Mouse (Mus musculus): ENCODE measurements around the gene Samd10. TPM values are rescaled to one million over a fixed set of nuclear protein-coding genes. Genes with fewer than 3 reads are reported as not detected.

The Samd10 gene
- total RNA-seq (2018; cell fraction: chromatin; rRNA removed), result 1 to 10 TPM in 19 of 26 experiments, under 1 TPM in 3, not detected in 4; 0.37 to 8.2 (median 1.9) TPM
- 1 to 10 TPM; 2.0 to 5.1 (median 4.0) TPM for total RNA-seq (2018; cell fraction: cytosol; rRNA removed)
- 1 to 10 TPM in 21 of 26 experiments, under 1 TPM in 5; 0.30 to 6.7 (median 2.1) TPM for total RNA-seq (2018; cell fraction: nucleus; rRNA removed)
- 2.1 to 3.8 TPM (median 2.8 TPM) in 3 replicates for polyA plus RNA-seq (2018)

- H3K36me3 ChIP-seq (ENCODE audit: inconsistent target), result no peaks in the 10 kb centered on the region
- H3K79me2 ChIP-seq (ENCODE audit: inconsistent target), result peaks cover 25% of the 10 kb centered on the region
- peak within 1 kb of the TSS; percentile 17; the same call in 1 of the 2 replicates for H3K27ac ChIP-seq
- H3K4me3 ChIP-seq (ENCODE audit: inconsistent target), result peak within 1 kb of the TSS; percentile 35
- WGBS (ENCODE audit: missing documents), result 1% methylated on average over 71 of the region's 71 CpGs
Observed at GRCm38 (mm10) chr2:181598454-181599351, at the start of gene Samd10. Samd10 (minus strand) TSS chr2:181599212.

GRCm38 (mm10) chr2:181646626-181647472 is 47.8 kb upstream of the Samd10 start:
- no peaks in the 10 kb centered on the region for H3K79me2 ChIP-seq (ENCODE audit: inconsistent target)
- no peak overlapping the region for H3K27ac ChIP-seq
- H3K36me3 ChIP-seq (ENCODE audit: inconsistent target), result peaks cover 66% of the 10 kb centered on the region
- H3K4me3 ChIP-seq (ENCODE audit: inconsistent target), result no peak overlapping the region
- WGBS (ENCODE audit: missing documents), result 95% methylated on average over 6 of the region's 6 CpGs

GRCm38 (mm10) chr2:181645666-181646065 is 46.7 kb upstream of the Samd10 start:
- peaks cover 67% of the 10 kb centered on the region for H3K36me3 ChIP-seq (ENCODE audit: inconsistent target)
- WGBS (ENCODE audit: missing documents), result 92% methylated on average over 3 of the region's 3 CpGs
- H3K4me3 ChIP-seq (ENCODE audit: inconsistent target), result no peak overlapping the region
- H3K27ac ChIP-seq, result no peak overlapping the region
- H3K79me2 ChIP-seq (ENCODE audit: inconsistent target), result no peaks in the 10 kb centered on the region

- Histone ChIP-seq H3K27ac (no peak overlapping the region), H3K36me3 (ENCODE audit: inconsistent target) (peaks cover 57% of the 10 kb centered on the region), H3K79me2 (ENCODE audit: inconsistent target) (no peaks in the 10 kb centered on the region), H3K4me3 (ENCODE audit: inconsistent target) (no peak overlapping the region)
- 85% methylated on average over 2 of the region's 2 CpGs for WGBS (ENCODE audit: missing documents)
Observed at GRCm38 (mm10) chr2:181644361-181644760, 45.3 kb upstream of the Samd10 start.

- 95% methylated on average over 3 of the region's 3 CpGs for WGBS (ENCODE audit: missing documents)
- Histone ChIP-seq H3K36me3 (ENCODE audit: inconsistent target) (peaks cover 67% of the 10 kb centered on the region), H3K27ac (no peak overlapping the region), H3K4me3 (ENCODE audit: inconsistent target) (no peak overlapping the region), H3K79me2 (ENCODE audit: inconsistent target) (no peaks in the 10 kb centered on the region)
Observed at GRCm38 (mm10) chr2:181635865-181636264, 36.9 kb upstream of the Samd10 start.

- H3K79me2 ChIP-seq (ENCODE audit: inconsistent target), result no peaks in the 10 kb centered on the region
- no peak overlapping the region for H3K27ac ChIP-seq
- WGBS (ENCODE audit: missing documents), result 95% methylated on average over 6 of the region's 6 CpGs
- no peak overlapping the region for H3K4me3 ChIP-seq (ENCODE audit: inconsistent target)
- peaks cover 61% of the 10 kb centered on the region for H3K36me3 ChIP-seq (ENCODE audit: inconsistent target)
Observed at GRCm38 (mm10) chr2:181632624-181633023, 33.6 kb upstream of the Samd10 start.

GRCm38 (mm10) chr2:181628471-181628870 is 29.5 kb upstream of the Samd10 start:
- Histone ChIP-seq H3K4me3 (ENCODE audit: inconsistent target) (no peak overlapping the region), H3K36me3 (ENCODE audit: inconsistent target) (peaks cover 40% of the 10 kb centered on the region)

GRCm38 (mm10) chr2:181623401-181623800 is 24.4 kb upstream of the Samd10 start:
- no peaks in the 10 kb centered on the region for H3K79me2 ChIP-seq (ENCODE audit: inconsistent target)
- no peak overlapping the region for H3K4me3 ChIP-seq (ENCODE audit: inconsistent target)
- H3K36me3 ChIP-seq (ENCODE audit: inconsistent target), result peaks cover 49% of the 10 kb centered on the region
- no peak overlapping the region for H3K27ac ChIP-seq

More at GRCm38 (mm10) chr2:181628471-181628870, 29.5 kb upstream of the Samd10 start:
- no peak overlapping the region for H3K27ac ChIP-seq
- no peaks in the 10 kb centered on the region for H3K79me2 ChIP-seq (ENCODE audit: inconsistent target)

GRCm38 (mm10) chr2:181618761-181619495 is 19.9 kb upstream of the Samd10 start:
- no peak overlapping the region for H3K4me3 ChIP-seq (ENCODE audit: inconsistent target)
- 89% methylated on average over 5 of the region's 5 CpGs for WGBS (ENCODE audit: missing documents)
- no peak overlapping the region for H3K27ac ChIP-seq
- H3K36me3 ChIP-seq (ENCODE audit: inconsistent target), result peaks cover 46% of the 10 kb centered on the region
- peaks cover 9% of the 10 kb centered on the region; the same call in 1 of the 2 replicates for H3K79me2 ChIP-seq (ENCODE audit: inconsistent target)

- peaks cover 43% of the 10 kb centered on the region for H3K79me2 ChIP-seq (ENCODE audit: inconsistent target)
- no peaks in the 10 kb centered on the region for H3K36me3 ChIP-seq (ENCODE audit: inconsistent target)
- WGBS (ENCODE audit: missing documents), result 86% methylated on average over 4 of the region's 4 CpGs
- H3K27ac ChIP-seq, result no peak overlapping the region
- H3K4me3 ChIP-seq (ENCODE audit: inconsistent target), result no peak overlapping the region; the same call in 1 of the 2 replicates
Observed at GRCm38 (mm10) chr2:181602367-181602766, 3.4 kb upstream of the Samd10 start.

GRCm38 (mm10) chr2:181601751-181602145 is 2.7 kb upstream of the Samd10 start:
- Histone ChIP-seq H3K27ac (peak overlapping the region; percentile 62), H3K4me3 (ENCODE audit: inconsistent target) (peak overlapping the region; percentile 89), H3K79me2 (ENCODE audit: inconsistent target) (peaks cover 43% of the 10 kb centered on the region), H3K36me3 (ENCODE audit: inconsistent target) (no peaks in the 10 kb centered on the region)
- 36% methylated on average over 10 of the region's 10 CpGs for WGBS (ENCODE audit: missing documents)

GRCm38 (mm10) chr2:181600828-181601750 is 2.1 kb upstream of the Samd10 start:
- WGBS (ENCODE audit: missing documents), result 1% methylated on average over 55 of the region's 57 CpGs
- H3K79me2 ChIP-seq (ENCODE audit: inconsistent target), result peaks cover 43% of the 10 kb centered on the region

GRCm38 (mm10) chr2:181600226-181600758 is 1.3 kb upstream of the Samd10 start:
- Histone ChIP-seq H3K79me2 (ENCODE audit: inconsistent target) (peaks cover 38% of the 10 kb centered on the region), H3K27ac (peak overlapping the region; percentile 62; the same call in 1 of the 2 replicates), H3K4me3 (ENCODE audit: inconsistent target) (peak overlapping the region; percentile 89; the same call in 1 of the 2 replicates), H3K36me3 (ENCODE audit: inconsistent target) (no peaks in the 10 kb centered on the region)
- 68% methylated on average over 6 of the region's 6 CpGs for WGBS (ENCODE audit: missing documents)

More at GRCm38 (mm10) chr2:181600828-181601750, 2.1 kb upstream of the Samd10 start:
- H3K4me3 ChIP-seq (ENCODE audit: inconsistent target), result peak overlapping the region; percentile 89
- peak overlapping the region; percentile 62 for H3K27ac ChIP-seq
- no peaks in the 10 kb centered on the region for H3K36me3 ChIP-seq (ENCODE audit: inconsistent target)
